ENCODE assay signal across 8 mouse cellular contexts in genomic region chr1:23958668-23959414, GRCm38 (mm10). TPM values are rescaled to one million over a fixed set of nuclear protein-coding genes. Genes with fewer than 3 reads are reported as not detected.
DNase-seq lines count a peak whose midpoint lies in the region; ATAC-seq and TF ChIP-seq lines count a peak whose summit lies in the region.

No protein-coding gene starts in this region.

- H3K4me3 ChIP-seq in E14TG2a.4 (replicated peaks; ENCODE audit: low read length) = peak overlapping the region; percentile 74
- H3K4me3 ChIP-seq in forebrain, embryonic 12.5 days (replicated peaks) = peak overlapping the region; percentile 10; the same call in 1 of the 2 replicates
- H3K4me3 ChIP-seq in liver, embryonic 13.5 days (replicated peaks) = peak overlapping the region; percentile 25

- no peaks in the 10 kb centered on the region for H3K36me3 ChIP-seq in E14TG2a.4 (ENCODE audit: insufficient read depth, low read length)
- no peaks in the 10 kb centered on the region for H3K36me3 ChIP-seq in forebrain, embryonic 12.5 days (replicated peaks)
- no peaks in the 10 kb centered on the region for H3K36me3 ChIP-seq in liver, embryonic 13.5 days

- no peak overlapping the region for H3K27ac ChIP-seq in forebrain, embryonic 12.5 days
- H3K27ac ChIP-seq in liver, embryonic 13.5 days = no peak overlapping the region

- no peak for TF ChIP-seq CTCF in E14TG2a.4 (conservative IDR thresholded peaks at IDR 0.05; ENCODE audit: low read length)

- no peak for ATAC-seq in forebrain, embryonic 12.5 days (ENCODE audit: low FRiP score)
- peak; percentile 65 for ATAC-seq in liver, embryonic 13.5 days (ENCODE audit: low read depth)

- peaks cover 31% of the 10 kb centered on the region for H3K4me1 ChIP-seq in E14TG2a.4 (replicated peaks; ENCODE audit: low read depth, low read length)
- 0 out of 2 replicates have a peak, but pooled peaks cover 3% of the 10 kb centered on the region for H3K4me1 ChIP-seq in forebrain, embryonic 12.5 days
- H3K4me1 ChIP-seq in liver, embryonic 13.5 days (replicated peaks) = peaks cover 11% of the 10 kb centered on the region

- no peak overlapping the region for H3K9ac ChIP-seq in forebrain, embryonic 12.5 days
- H3K9ac ChIP-seq in liver, embryonic 13.5 days = 0 out of 2 replicates have a peak overlapping the region, but pooled peaks have one; percentile 3

- intact Hi-C loops in left cerebral cortex, postnatal 25 days (cut with DNase I) = loop anchor here (10.0 kb wide), 1 partner anchor 266 kb away; no protein-coding TSS in a partner anchor

- no peaks in the 10 kb centered on the region for H3K9me3 ChIP-seq in E14TG2a.4 (ENCODE audit: low read length)
- H3K9me3 ChIP-seq in forebrain, embryonic 12.5 days = no peaks in the 10 kb centered on the region
- no peaks in the 10 kb centered on the region for H3K9me3 ChIP-seq in liver, embryonic 13.5 days (replicated peaks)

- peaks cover under 1% of the 10 kb centered on the region for H3K27me3 ChIP-seq in E14TG2a.4 (ENCODE audit: insufficient read depth, low read length)
- no peaks in the 10 kb centered on the region; the same call in 1 of the 2 replicates for H3K27me3 ChIP-seq in forebrain, embryonic 12.5 days
- H3K27me3 ChIP-seq in liver, embryonic 13.5 days = no peaks in the 10 kb centered on the region

- DNase-seq in CD4-positive helper T cell, adult 2 months (ENCODE audit: low read depth, low spot score) = peak; percentile 47
- no peak for DNase-seq in liver, embryonic 13.5 days
- peak; percentile 18 for DNase-seq in yolk sac, embryonic 10.5 days (ENCODE audit: low spot score)
- no peak for DNase-seq in gastrocnemius, postnatal 4 days (ENCODE audit: low spot score in 2 of 2)
- DNase-seq in left cerebral cortex, postnatal 25 days (ENCODE audit: low spot score in 2 of 2) = no peak
- no peak for DNase-seq in left cerebral cortex, adult 9 months (ENCODE audit: low spot score in 2 of 2)

- H3K4me2 ChIP-seq in forebrain, embryonic 12.5 days = peak overlapping the region; percentile 29
- H3K4me2 ChIP-seq in liver, embryonic 13.5 days = peak overlapping the region; percentile 51

- WGBS in forebrain, embryonic 12.5 days = 9% methylated on average over 13 of the region's 13 CpGs
- 17% methylated on average over 13 of the region's 13 CpGs for WGBS in liver, embryonic 13.5 days (ENCODE audit: insufficient replicate concordance)

RNA-seq across cellular contexts. Expression of gene Smap1, which starts 36.7 kb away (rescaled TPM):
- polyA plus RNA-seq in forebrain, embryonic 12.5 days (2016; fragmentation: Nextera tagmentation; extraction: Ambion mirVana) = 56.5 and 60.9 TPM in 2 replicates
- 29.9 and 32.0 TPM in 2 replicates for polyA plus RNA-seq in liver, embryonic 13.5 days (2015; fragmentation: Nextera tagmentation; extraction: Ambion mirVana)
- total RNA-seq in gastrocnemius, postnatal 4 days (2021) = 10 to 100 TPM; 48.0 to 57.1 TPM
- total RNA-seq in left cerebral cortex, postnatal 25 days (2021) = 100 to 1,000 TPM; 156 to 162 TPM

RNA-seq across cellular contexts. Expression of gene Sdhaf4, which starts 46.6 kb away (rescaled TPM):
- polyA plus RNA-seq in forebrain, embryonic 12.5 days (2016; fragmentation: Nextera tagmentation; extraction: Ambion mirVana) = 107 and 110 TPM in 2 replicates
- 38.6 and 42.9 TPM in 2 replicates for polyA plus RNA-seq in liver, embryonic 13.5 days (2015; fragmentation: Nextera tagmentation; extraction: Ambion mirVana)
- 10 to 100 TPM; 56.1 to 58.9 TPM for total RNA-seq in gastrocnemius, postnatal 4 days (2021)
- 10 to 100 TPM; 53.2 to 54.1 TPM for total RNA-seq in left cerebral cortex, postnatal 25 days (2021)

Comparison
In these comparisons a context has a peak if more than half of its experiments do, and no peak if none do; other contexts are left out.
1. DNase-seq: peak in CD4-positive helper T cell, adult 2 months (single experiment) and yolk sac, embryonic 10.5 days (single experiment); none in liver, embryonic 13.5 days (single experiment), gastrocnemius, postnatal 4 days (0 of 2), left cerebral cortex, postnatal 25 days (0 of 2) and left cerebral cortex, adult 9 months (0 of 2).
2. H3K4me3 ChIP-seq: peak in every context shown above with its lines; median percentile 74 in E14TG2a.4; 25 in liver, embryonic 13.5 days; 10 in forebrain, embryonic 12.5 days.